Mouse (Mus musculus) G1E (cell line): ENCODE measurements around the gene Fhl1.

Experiments used
- CTCF ChIP-seq: IDR thresholded peaks from 2 replicates; pipeline ENCODE4 v1.5.1; 2012; ENCODE audit warnings: low read depth, low read length, inconsistent platforms, mixed read lengths
- GATA1 ChIP-seq: IDR thresholded peaks from 2 replicates; pipeline ENCODE4 v1.6.1; 2012; ENCODE audit warnings: borderline replicate concordance, low read length, inconsistent platforms, mixed read lengths
- POLR2AphosphoS5 ChIP-seq: IDR thresholded peaks from 2 replicates; pipeline ENCODE4 v1.6.1; 2012; ENCODE audit warnings: low read depth, low read length, inconsistent platforms; ENCODE audit not compliant: insufficient replicate concordance
- TAL1 ChIP-seq: conservative IDR thresholded peaks from 2 replicates; pipeline ENCODE4 v1.6.1; 2012; ENCODE audit warnings: low read depth, low read length, inconsistent platforms, mixed read lengths

DNA sequence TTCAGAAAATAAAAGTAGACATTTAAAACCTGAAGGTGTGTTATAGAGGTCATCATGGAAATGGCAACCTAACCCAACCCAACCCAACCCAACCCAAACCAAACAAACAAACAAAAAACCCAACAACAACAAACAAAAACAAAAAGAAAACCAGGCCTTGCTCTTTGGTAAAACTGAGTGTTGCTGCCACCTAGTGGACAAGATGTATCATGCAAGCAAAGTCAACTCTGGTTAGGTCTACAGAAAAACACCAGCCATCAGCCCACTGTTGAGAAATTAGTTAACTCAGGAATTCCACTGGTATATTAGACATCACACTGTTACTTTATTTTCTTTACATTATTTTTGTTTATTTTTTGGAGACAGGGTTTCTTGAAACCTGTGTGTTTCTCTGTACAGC lies 107.8 kb downstream of the Fhl1 start:
- TF ChIP-seq GATA1 (no peak), CTCF (no peak), TAL1 (no peak), POLR2AphosphoS5 (no peak)
